Mouse (Mus musculus) liver (tissue): ENCODE measurements at regions not wholly inside any gene's neighbourhood (a gene's known extent, or its start where the extent isn't known, plus 50 kb on each side); places are given as distances from the start of the nearest gene placed in this dataset.
A peak's percentile ranks its signal among the peaks of the same experiment; 100 is the strongest.

Experiments used
- DNase-seq: peaks from one replicate; pipeline ENCODE4 v3.0.0-alpha.2; 2020; ENCODE audit warnings: mixed read lengths

- no peak for DNase-seq
Measured at GRCm38 (mm10) chr14:76665754-76666371, 109.2 kb upstream of the Serp2 start.

GRCm38 (mm10) chr14:76664586-76665508 lies 108.2 kb upstream of the Serp2 start:
- no peak for DNase-seq

- DNase-seq = no peak
Measured at GRCm38 (mm10) chr14:76663816-76664215, 107.1 kb upstream of the Serp2 start.

- DNase-seq = no peak
Measured at GRCm38 (mm10) chr14:76662871-76663270, 106.2 kb upstream of the Serp2 start.

- DNase-seq = no peak
Measured at GRCm38 (mm10) chr14:76660906-76661305, 104.2 kb upstream of the Serp2 start.

- no peak for DNase-seq
Measured at GRCm38 (mm10) chr14:76658952-76659502, 102.3 kb upstream of the Serp2 start.

GRCm38 (mm10) chr14:76657784-76658610 lies 101.3 kb upstream of the Serp2 start:
- DNase-seq = peak; percentile 51

GRCm38 (mm10) chr14:76657375-76657774 lies 100.7 kb upstream of the Serp2 start:
- no peak for DNase-seq

GRCm38 (mm10) chr14:76652356-76653126 lies 95.9 kb upstream of the Serp2 start:
- DNase-seq = no peak

GRCm38 (mm10) chr14:76651096-76651495 lies 94.4 kb upstream of the Serp2 start:
- DNase-seq = no peak

- DNase-seq = peak; percentile 27
Measured at GRCm38 (mm10) chr14:76649927-76650326, 93.2 kb upstream of the Serp2 start.

GRCm38 (mm10) chr14:76644716-76645115 lies 88.0 kb upstream of the Serp2 start:
- DNase-seq = no peak

- DNase-seq = no peak
Measured at GRCm38 (mm10) chr14:76641752-76642529, 85.3 kb upstream of the Serp2 start.

GRCm38 (mm10) chr14:76633170-76633569 lies 76.5 kb upstream of the Serp2 start:
- DNase-seq = no peak

- no peak for DNase-seq
Measured at GRCm38 (mm10) chr14:76632763-76633162, 76.1 kb upstream of the Serp2 start.

- DNase-seq = no peak
Measured at GRCm38 (mm10) chr14:76631740-76632139, 75.1 kb upstream of the Serp2 start.

GRCm38 (mm10) chr14:76631181-76631580 lies 74.5 kb upstream of the Serp2 start:
- DNase-seq = no peak

GRCm38 (mm10) chr14:76629913-76630478 lies 73.3 kb upstream of the Serp2 start:
- DNase-seq = no peak

GRCm38 (mm10) chr14:76628182-76628892 lies 71.6 kb upstream of the Serp2 start:
- no peak for DNase-seq
